Mouse (Mus musculus) testis, adult 2 months (tissue): ENCODE results near the gene Man1a.

Experiments
- CTCF ChIP-seq: fragments of 200-500 bp; IDR thresholded peaks from 2 replicates; pipeline ENCODE4 v1.5.1; 2012; ENCODE audit warnings: low read depth, mild to moderate bottlenecking, inconsistent platforms, low read length, moderate library complexity; ENCODE audit not compliant: control insufficient read depth, insufficient read depth, insufficient replicate concordance
- POLR2A ChIP-seq: fragments of 200-500 bp; IDR thresholded peaks from 2 replicates; pipeline ENCODE4 v1.6.1; 2012; ENCODE audit warnings: low read depth, mild to moderate bottlenecking, inconsistent platforms, low read length, moderate library complexity; ENCODE audit not compliant: control insufficient read depth

DNA sequence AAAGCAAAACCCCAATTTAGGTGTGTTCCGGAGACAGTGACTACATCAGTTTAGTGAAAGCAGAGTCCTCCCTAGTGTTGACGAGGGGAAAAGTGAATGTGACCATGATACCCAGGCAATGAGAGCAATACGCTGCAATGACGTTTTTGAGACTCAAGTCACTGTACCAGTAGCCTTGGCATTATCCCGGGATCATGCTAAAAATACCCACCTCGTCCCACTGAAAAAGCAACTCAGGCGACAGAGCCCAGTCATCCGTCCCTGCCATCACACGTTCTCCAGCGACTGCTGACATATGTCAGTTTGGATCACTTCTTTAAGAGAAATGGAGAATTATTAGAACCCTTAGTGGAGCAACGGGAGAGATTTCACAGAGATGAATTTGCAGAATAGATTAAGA, 13.6 kb downstream of the Man1a start:
- no peak for TF ChIP-seq CTCF
- TF ChIP-seq POLR2A = no peak
